Mouse (Mus musculus): ENCODE data around the gene Zdhhc18.

DNA sequence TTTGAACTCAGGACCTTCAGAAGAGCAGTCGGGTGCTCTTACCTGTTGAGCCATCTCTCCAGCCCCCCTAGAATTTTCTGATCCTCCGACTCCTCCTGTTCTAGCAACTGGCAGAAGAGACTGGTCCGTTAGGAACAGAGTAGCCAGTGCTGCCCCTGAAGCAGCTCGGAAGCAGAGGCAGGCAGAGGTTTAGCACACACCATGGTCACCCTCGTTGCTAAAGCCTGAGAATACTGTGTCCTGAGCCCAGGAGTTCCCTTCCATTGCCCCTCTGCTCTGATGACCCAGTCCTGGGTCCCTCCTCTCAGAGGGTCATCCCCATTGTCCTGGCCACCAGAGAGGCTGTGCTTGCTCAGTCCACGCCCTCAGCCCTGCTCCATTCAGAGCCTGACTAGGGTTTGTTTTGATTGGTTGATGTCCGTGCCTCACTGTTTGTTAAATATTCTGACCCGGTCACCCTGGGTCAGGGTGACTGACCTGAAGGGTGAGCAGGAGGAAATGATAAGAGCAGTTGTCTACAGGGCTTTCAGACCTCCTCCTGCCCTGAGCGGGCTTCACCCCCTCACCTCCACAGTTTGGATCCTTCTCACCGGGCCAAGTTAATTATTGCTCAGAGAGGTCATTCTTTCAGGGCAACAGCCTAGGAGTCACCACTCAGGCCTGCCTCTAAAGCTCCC, 92.8 kb downstream of the Zdhhc18 start:
- TF ChIP-seq MAX (IDR thresholded peaks at IDR 0.05; ENCODE audit: low read length) (no peak), CTCF (IDR thresholded peaks at IDR 0.05 in 2 of 3, conservative IDR thresholded peaks at IDR 0.05 in 1 of 3; ENCODE audit: control insufficient read depth in 1 of 3, insufficient read depth in 1 of 3, low read depth in 2 of 3, low read length in 3 of 3, poor library complexity in 1 of 3, severe bottlenecking in 1 of 3) (no peak), MYC (IDR thresholded peaks at IDR 0.05; ENCODE audit: low read depth, low read length) (no peak)
